Mouse (Mus musculus) C2C12 (cell line): Measurements from ENCODE around the gene Herc4. TPM values are rescaled to one million over a fixed set of nuclear protein-coding genes. Genes with fewer than 3 reads are reported as not detected.
A peak's percentile ranks its signal among the peaks of the same experiment; 100 is the strongest.

ENCODE experiments used
- H3K27me3 ChIP-seq: one replicate; pipeline ENCODE4 v1.6.1; 2011; ENCODE audit not compliant: control insufficient read depth, insufficient read depth, insufficient read length
- H3K36me3 ChIP-seq: one replicate; pipeline ENCODE4 v1.6.1; 2011; ENCODE audit not compliant: control insufficient read depth, insufficient read depth
- H3K4me3 ChIP-seq: one replicate; pipeline ENCODE4 v1.5.1; 2011; ENCODE audit warnings: mild to moderate bottlenecking, control low read depth; ENCODE audit not compliant: poor library complexity, insufficient read depth, severe bottlenecking
- H3K79me2 ChIP-seq: one replicate; pipeline ENCODE4 v1.6.1; 2011; ENCODE audit not compliant: control insufficient read depth, insufficient read depth
- H3K79me3 ChIP-seq: one replicate; pipeline ENCODE4 v1.6.1; 2011; ENCODE audit warnings: low read depth, control low read depth
- H3ac ChIP-seq: one replicate; pipeline ENCODE3; 2011; ENCODE audit warnings: low read depth; ENCODE audit not compliant: control insufficient read depth, insufficient read length
- CEBPB ChIP-seq: IDR thresholded peaks from one replicate; pipeline ENCODE4 v1.6.1; 2011; ENCODE audit warnings: low read depth, mild to moderate bottlenecking, control low read depth, moderate library complexity
- CTCF ChIP-seq: IDR thresholded peaks from one replicate; pipeline ENCODE4 v1.5.1; 2011; ENCODE audit not compliant: control insufficient read depth, insufficient read depth, insufficient read length
- FOSL1 ChIP-seq: IDR thresholded peaks from one replicate; pipeline ENCODE4 v1.8.0; 2011; ENCODE audit warnings: mild to moderate bottlenecking, low read length; ENCODE audit not compliant: poor library complexity, insufficient read depth, severe bottlenecking
- MAX ChIP-seq: IDR thresholded peaks from one replicate; pipeline ENCODE4 v1.6.1; 2011; ENCODE audit warnings: mild to moderate bottlenecking, control low read depth
- MYOD1 ChIP-seq: IDR thresholded peaks from one replicate; pipeline ENCODE4 v1.6.1; 2011; ENCODE audit warnings: low read depth; ENCODE audit not compliant: control insufficient read depth, insufficient read length
- MYOG ChIP-seq: IDR thresholded peaks from one replicate; pipeline ENCODE4 v1.6.1; 2011; ENCODE audit not compliant: control insufficient read depth, insufficient read length; ENCODE audit errors: extremely low read depth
- USF1 ChIP-seq: IDR thresholded peaks from one replicate; pipeline ENCODE4 v1.6.1; 2011; ENCODE audit warnings: low read depth, mild to moderate bottlenecking, control low read depth, moderate library complexity
- long read RNA-seq, 2 experiments: library from polyadenylated mRNA; unstranded; transcript quantifications; one replicate each; pipeline ENCODE4 v2.0.0; 2019 to 2020
- polyA plus RNA-seq: library from polyadenylated mRNA; unstranded; fragments of >200 nt; fragmentation: generic; extraction: Trizol; gene quantifications from one replicate; pipeline ENCODE4 v1.2.1, GENCODE M21; 2012; ENCODE audit warnings: missing spikeins

The Herc4 gene
- 10.7 TPM for polyA plus RNA-seq
- long read RNA-seq, experiment 1, transcript Herc4-201 (25 exons, 3,898 nt) = major isoform, 6 of 9 reads
- long read RNA-seq, experiment 1, partial matches to known transcripts = 2 of 9 reads
- long read RNA-seq, experiment 1, other reads (novel, unspliced or antisense) = 1 of 9 reads
- long read RNA-seq, experiment 2, transcript Herc4-201 (25 exons, 3,898 nt) = major isoform, 153 of 209 reads
- long read RNA-seq, experiment 2, partial matches to known transcripts = 10 of 209 reads
- long read RNA-seq, experiment 2, other reads (novel, unspliced or antisense) = 43 of 209 reads

DNA sequence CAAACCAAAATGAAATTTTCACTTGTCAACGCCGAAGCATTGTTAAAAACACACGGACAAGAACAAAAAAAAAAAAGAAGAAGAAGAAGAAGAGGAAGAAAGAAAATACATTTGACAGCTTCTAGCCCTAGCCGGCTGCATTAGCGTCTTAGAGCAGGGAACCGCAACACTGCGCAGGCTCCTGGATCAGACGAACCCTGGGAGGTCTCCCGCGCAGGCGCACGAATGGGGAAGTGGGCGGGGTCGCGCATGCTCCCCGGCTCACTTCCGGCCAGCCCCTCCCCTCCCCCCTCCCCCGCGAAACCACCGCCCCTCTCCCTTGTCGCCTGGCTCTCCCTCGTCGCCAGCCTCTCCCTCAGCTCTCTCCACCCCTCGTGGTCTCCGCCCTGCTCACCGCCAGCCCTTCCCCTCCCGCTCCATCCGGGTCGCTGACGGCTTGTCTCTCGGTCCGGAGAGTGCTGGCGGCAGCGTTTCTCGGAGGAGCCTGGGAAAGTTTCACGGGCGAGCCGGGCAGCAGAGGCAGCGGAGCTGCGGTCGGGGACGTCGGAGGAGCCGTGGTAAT lies at the start of gene Herc4:
Gene Herc4, plus strand, starts transcription at position 318 of the 562 bp plus-strand sequence.
- no peaks in the 10 kb centered on the region for H3K27me3 ChIP-seq
- peak; percentile 81 for TF ChIP-seq MAX
- TF ChIP-seq MYOD1 = no peak
- H3K79me2 ChIP-seq = peaks cover 47% of the 10 kb centered on the region
- H3ac ChIP-seq = peak within 1 kb of the TSS; percentile 92
- peak within 1 kb of the TSS; percentile 98 for H3K4me3 ChIP-seq
- peaks cover 23% of the 10 kb centered on the region for H3K36me3 ChIP-seq
- peaks cover 36% of the 10 kb centered on the region for H3K79me3 ChIP-seq

DNA sequence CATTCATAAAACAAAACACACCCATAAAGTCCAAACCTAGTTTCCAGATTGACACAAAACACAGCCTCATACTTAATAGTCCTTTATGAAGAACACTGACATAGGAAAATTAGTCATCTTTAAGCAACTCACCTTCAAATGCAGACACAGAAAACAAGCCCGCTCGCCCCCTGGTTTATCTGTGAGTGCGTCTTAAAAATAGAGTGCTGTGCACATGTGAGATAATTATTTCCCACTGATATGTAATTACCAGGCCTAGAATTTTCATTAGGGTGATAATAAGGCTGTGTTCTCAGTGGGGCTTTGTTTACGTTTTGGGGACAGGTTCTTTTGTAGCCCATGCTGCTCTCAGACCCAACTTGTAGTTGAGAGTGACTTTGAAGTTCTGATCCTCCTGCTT lies 44.6 kb upstream of the Herc4 start:
- H3K4me3 ChIP-seq = no peak overlapping the region
- TF ChIP-seq CTCF (no peak), FOSL1 (no peak), CEBPB (no peak), MYOG (no peak), MAX (no peak), USF1 (no peak), MYOD1 (no peak)
- no peaks in the 10 kb centered on the region for H3K27me3 ChIP-seq
- H3K79me2 ChIP-seq = no peaks in the 10 kb centered on the region
- no peak overlapping the region for H3ac ChIP-seq
- no peaks in the 10 kb centered on the region for H3K79me3 ChIP-seq
- no peaks in the 10 kb centered on the region for H3K36me3 ChIP-seq

DNA sequence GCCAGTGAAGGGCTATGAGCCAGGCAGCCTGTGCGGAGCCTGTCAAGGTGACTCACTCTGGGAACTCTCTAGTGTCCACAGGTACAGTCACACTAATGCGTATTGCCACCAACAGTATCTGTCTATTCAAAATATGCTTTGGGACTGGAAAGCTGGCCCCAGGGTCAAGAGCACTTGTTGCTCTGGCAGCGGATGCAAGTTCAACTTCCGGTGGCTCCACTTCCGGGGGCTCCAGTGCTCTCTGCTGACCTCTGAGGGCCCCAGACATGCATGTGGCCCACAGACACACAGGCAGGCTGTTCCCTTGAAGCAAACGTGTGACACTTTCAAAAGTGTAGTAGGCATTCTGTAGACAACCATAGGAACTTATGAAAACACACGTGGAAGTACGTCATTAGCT lies 42.1 kb upstream of the Herc4 start:
- Histone ChIP-seq H3K79me3 (no peaks in the 10 kb centered on the region), H3K79me2 (no peaks in the 10 kb centered on the region), H3K36me3 (no peaks in the 10 kb centered on the region), H3ac (no peak overlapping the region), H3K27me3 (no peaks in the 10 kb centered on the region), H3K4me3 (no peak overlapping the region)
- TF ChIP-seq MYOG (no peak), MYOD1 (no peak), MAX (no peak), USF1 (no peak), CEBPB (no peak), FOSL1 (no peak), CTCF (no peak)

DNA sequence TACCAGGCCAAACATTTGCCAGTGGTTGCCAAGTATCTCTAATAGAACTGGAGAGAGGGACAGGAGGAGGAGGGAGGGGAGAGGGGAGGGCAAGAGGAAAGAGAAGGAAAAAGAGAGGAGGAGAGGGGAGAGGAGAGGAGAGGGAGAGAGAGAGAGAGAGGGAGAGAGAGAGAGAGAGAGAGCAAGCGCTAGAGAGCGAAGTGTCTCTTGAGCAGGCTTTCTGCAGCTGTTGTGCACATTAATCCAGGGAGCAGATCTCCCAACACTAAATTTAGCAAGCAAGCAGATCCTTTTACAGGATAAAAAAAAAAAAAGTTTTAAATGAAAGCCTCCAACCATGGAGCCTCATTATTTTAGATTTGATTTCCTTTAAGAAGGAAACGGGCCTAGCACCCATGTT lies 40.6 kb upstream of the Herc4 start:
- TF ChIP-seq CTCF (no peak), MAX (no peak), FOSL1 (no peak), MYOG (no peak), MYOD1 (no peak), CEBPB (no peak), USF1 (no peak)

DNA sequence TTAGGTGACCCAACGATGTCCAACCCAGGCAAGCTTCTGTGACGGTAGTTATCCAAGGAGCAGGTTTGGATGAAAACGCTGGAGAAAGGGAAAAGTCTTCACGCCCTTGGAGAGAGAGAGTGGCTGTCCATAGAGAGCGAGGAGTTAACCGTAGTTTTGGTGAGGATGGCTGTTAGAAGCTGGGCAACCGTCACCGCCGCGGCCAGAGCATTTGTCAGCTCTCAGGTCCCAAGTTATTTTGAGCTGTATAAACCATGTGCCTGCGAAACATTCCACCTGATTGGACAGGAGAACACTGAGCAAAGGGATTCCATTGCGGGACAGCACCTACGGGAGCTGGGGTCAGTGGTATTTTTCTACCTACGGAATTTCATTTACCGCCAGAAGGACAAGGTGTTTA lies 39.9 kb upstream of the Herc4 start, which contains the start of gene Mypn:
Gene Mypn, minus strand, starts transcription at position 225 of the 400 bp plus-strand sequence.
- Histone ChIP-seq H3ac (no peak within 1 kb of the TSS), H3K79me2 (no peaks in the 10 kb centered on the region), H3K36me3 (no peaks in the 10 kb centered on the region), H3K79me3 (no peaks in the 10 kb centered on the region), H3K27me3 (no peaks in the 10 kb centered on the region), H3K4me3 (no peak within 1 kb of the TSS)
- TF ChIP-seq MAX (no peak), CTCF (no peak), CEBPB (no peak), MYOD1 (no peak), FOSL1 (no peak), USF1 (no peak)

More for the DNA sequence above, 40.6 kb upstream of the Herc4 start:
- Histone ChIP-seq H3ac (no peak overlapping the region), H3K36me3 (no peaks in the 10 kb centered on the region), H3K79me3 (no peaks in the 10 kb centered on the region), H3K79me2 (no peaks in the 10 kb centered on the region), H3K4me3 (no peak overlapping the region), H3K27me3 (no peaks in the 10 kb centered on the region)

DNA sequence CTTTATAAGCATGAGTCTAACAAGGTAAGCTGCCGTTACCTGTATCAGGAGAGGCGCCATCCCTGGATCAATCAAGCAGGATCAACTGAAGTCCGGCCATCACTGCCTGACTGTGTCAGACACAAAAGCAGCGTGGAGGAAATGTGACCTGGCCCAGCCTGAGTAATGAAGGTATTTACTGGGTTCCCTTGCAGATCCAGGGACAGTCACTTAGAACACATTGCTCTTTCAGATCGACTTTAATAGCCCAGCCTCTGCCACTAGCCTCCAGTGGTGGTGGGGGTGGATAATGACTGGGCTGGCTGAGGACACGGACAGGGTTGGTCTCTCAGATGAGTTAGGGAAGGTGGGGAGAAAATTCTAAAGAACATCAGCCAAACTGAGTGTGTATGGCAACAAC lies 34.7 kb upstream of the Herc4 start:
- Histone ChIP-seq H3K4me3 (no peak overlapping the region), H3K27me3 (no peaks in the 10 kb centered on the region), H3ac (no peak overlapping the region), H3K79me3 (no peaks in the 10 kb centered on the region), H3K36me3 (no peaks in the 10 kb centered on the region), H3K79me2 (no peaks in the 10 kb centered on the region)
- no peak for TF ChIP-seq MYOD1
